Mouse (Mus musculus) erythroblast, embryonic 14.5 days (primary cell): ENCODE measurements around the gene Ifnlr1.

Experiments
- GATA1 ChIP-seq: IDR thresholded peaks from 2 replicates; pipeline ENCODE4 v1.6.1; 2012; ENCODE audit warnings: low read length, inconsistent platforms, mixed read lengths
- TAL1 ChIP-seq: IDR thresholded peaks from 3 replicates; pipeline ENCODE4 v1.6.1; 2012; ENCODE audit warnings: low read length, inconsistent platforms, mixed read lengths

DNA sequence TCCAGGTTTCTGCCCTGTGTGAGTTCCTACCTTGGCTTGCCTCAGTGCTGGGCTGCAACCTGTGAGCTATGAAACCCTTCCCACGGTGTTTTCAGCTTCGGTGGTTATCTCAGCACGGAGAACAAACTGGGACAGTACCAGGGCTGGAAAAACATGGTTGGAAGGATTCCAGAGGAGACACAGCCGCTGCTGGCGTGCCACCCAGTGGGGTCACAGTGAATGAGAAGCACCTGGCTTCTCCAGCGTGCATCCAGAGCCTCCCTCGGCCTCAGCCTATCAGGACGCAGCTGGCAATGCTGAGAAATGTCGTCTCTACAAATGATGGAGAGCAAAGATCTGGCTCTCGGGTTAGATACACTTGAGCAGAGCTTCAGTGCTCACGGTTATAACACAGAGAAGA, 40.3 kb downstream of the Ifnlr1 start:
- TF ChIP-seq TAL1 (no peak), GATA1 (no peak)
